Mouse (Mus musculus): ENCODE results near the gene Paics. TPM values are rescaled to one million over a fixed set of nuclear protein-coding genes. Genes with fewer than 3 reads are reported as not detected.
"Not testable (repeated sequence)": the region's sequence is repeated elsewhere in the genome, so short reads cannot be mapped to it uniquely, and the experiment has no call there.

Paics gene
- total RNA-seq, 1 experiment from 2014 or later, result 257 TPM

DNA sequence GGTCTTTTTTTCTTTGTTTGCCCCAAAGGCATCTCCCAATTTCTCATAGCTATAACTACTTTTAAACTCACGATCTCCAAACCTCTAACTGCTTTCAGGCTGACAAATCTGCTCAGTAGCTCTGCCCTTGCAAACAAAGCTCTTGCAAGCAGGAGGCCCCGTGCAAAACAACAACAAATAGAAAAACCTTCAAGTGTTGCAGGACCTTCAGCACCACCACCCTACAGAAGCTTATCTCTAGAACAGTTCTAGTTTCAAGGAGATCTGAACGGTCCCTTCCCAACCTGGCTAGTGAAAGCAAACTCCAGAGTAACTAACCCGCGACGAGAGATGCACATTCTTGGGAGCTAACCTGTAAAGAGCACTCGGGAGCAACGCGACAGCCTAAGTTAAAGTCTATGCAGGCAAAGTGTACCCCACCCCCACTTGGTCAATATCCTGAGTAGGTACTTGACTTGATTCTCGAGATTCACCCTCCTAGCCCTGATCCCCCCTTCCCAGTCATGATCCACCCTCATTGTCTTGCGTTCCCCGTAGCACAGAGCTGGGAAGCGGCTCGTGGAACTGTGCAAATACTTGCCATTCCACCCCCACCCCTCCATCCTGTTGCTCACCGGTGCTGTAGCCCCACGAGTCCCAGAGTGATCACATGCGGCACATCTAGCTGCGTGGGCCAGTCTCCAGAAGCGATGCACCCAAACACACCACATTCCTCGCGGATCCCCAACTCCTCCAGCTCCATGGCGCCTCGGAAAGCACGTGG is 583 bp upstream of the Paics start:
- no peak for DNase-seq

DNA sequence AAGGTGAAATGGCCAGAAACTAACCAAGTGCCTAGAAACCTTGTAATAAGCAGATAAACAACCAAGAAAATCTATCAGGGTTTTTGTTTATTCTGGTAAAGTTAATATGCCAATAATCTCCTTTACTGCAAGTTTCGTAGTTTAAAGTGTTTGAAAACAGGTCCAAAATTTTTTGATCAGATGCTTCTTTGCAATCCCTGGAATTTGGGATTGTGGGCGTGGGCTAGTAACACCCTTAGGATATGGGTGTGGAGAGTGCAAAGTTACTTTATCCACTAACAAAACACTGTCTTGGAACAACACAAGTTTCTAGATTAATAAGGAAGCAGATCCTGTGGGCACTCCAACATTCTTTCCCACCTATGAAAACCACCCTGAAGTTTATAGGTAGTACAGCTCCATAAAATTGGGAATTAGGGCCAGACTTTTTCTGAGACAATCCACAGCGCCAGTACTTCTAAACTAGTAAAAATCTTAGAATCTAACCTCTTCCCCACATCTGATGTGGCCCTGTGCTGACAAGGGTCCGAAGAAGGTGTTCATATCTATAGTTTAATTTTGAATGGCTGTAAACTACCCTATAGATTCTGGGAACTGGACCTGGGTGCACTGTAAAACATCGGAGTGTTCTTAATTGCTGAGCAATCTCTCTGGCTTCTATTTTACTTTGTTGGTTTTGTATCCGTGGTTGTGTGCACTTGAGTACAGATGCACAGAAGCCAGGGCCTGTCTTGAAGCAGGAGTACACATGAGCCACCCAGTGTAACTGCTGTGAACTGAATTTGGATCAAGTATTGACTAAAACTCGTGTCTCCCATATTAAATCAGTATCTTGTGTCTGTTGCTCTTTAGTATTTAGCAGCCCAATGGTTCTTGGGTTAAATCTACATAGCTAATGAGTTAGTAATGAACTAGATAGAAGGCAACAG is 1.3 kb downstream of the Paics start:
- DNase-seq, result no peak

DNA sequence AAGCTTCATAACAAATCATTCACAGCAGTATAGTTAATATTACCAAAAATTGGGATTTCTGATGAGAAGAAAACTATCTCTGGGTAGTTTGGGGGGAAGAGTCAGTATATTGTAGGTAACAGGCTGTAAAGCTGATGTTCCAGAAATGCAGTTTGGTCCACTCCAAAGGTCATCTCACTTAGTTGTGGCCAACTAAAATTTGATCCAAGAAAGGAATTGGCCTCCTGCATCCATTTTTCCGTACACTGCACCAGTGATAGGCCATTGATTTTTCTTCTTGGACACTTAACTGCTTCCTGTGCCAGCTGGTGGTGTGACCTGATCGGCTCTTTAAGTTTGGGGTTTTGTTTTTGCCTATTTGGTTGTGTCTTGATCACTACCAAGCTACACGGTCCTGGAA is 2.7 kb downstream of the Paics start:
- no peak for DNase-seq

DNA sequence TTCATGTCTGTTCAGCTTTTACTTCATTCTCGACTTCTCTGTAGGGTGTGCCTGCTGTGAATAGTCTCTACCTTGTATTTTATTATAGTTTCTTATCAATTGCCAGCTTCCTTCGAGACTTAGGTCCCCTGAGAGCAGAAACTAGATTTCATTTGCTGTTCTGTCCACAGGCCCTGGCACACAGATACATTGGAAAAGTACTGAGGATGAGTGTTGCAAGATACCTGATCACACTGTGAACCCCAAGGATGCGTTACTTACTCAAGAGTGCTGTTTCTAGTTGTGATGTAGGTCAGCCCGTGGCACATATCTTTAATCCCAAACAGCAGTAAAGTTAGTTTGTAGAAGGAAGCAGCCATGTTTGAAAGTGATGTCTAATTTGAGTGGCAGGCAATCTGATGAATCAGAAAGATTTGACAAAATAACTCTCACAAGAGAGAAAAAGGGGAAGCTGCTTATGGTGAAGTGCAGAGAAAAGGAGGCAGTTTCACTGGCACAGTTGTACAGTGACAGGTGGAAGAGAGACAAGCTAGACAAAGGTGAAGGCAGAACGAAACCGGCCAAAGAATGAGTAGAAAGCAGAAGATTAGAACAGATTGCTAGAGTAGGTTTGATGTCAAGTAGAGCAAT is 3.3 kb downstream of the Paics start:
- DNase-seq, result no peak

DNA sequence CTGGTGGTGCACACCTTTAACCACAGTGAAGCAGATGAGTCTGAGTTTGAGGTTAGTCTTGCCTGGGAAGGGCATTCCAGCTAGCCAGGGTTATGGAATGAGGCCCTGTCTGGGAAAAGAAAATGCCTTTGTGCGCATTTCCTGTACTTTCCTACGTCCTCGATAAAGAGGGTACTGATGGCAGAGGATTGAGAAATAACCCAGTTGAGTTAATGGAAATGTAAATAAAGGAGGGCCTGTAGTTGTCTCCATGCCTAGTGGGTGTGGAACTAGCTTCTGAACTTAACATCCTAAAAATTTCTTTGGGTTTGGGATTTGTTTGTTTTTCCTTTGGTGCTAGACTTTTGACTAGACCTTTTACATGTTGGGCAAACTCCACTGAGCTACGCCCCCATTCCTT is 4.4 kb downstream of the Paics start:
- DNase-seq, result no peak

DNA sequence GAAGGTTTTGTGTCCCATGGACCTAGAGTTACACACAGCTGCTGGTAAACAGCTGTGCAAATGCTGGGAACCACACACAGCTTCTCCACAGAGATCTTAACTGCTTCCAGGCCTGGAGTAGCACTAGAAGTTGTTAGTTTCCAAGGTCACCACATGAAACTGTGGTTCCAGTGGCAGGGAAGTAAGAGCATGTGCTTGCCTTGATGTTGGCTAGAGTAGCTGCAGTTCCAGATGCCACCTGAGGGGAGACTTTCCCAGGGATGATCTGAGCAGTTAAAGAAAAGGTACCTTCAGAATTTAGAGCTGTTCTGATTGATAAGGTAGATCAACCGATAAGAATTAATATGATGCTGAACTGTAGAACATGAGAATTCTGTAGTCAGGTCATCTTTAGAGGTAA is 6.8 kb downstream of the Paics start:
- no peak for DNase-seq

DNA sequence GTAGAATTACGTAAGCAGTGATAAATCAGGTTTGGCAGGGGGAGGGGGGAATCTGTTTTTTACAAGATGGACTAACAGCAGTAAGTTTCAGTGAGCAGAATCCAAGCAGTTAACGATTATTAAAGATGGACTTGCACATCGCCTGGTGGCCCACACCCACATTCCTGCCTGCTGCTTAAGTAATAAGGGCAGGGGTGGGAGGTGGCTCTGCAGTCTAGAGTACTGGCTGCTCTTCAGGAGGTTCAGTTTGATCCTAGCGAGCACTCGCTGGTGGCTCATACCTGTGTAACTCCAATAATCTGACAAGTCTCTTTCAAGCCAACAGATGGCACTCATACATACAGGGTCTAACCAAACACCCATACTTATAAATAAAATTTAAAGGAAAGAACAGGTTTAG is 8.5 kb downstream of the Paics start:
- no peak for DNase-seq

DNA sequence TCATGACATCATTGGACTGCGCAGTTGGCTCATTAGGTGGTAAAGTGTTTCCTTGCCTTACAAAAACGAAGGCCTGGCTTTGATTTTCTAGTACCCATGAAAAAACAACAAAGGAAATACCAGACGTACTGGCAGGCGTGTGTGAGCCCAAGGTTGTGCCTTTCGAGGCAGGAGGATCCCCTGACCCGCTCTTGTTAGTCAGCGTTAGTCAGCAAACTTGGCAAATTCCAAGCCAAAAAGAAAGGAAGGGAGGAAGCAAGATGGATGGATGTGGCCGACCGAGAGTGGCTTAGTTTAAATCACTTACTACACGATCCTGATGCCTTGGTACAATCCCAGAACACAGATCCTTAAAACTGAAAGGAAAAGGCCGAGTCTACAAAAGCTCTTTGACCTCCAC is 11.4 kb downstream of the Paics start:
- DNase-seq, result peak; percentile 46

DNA sequence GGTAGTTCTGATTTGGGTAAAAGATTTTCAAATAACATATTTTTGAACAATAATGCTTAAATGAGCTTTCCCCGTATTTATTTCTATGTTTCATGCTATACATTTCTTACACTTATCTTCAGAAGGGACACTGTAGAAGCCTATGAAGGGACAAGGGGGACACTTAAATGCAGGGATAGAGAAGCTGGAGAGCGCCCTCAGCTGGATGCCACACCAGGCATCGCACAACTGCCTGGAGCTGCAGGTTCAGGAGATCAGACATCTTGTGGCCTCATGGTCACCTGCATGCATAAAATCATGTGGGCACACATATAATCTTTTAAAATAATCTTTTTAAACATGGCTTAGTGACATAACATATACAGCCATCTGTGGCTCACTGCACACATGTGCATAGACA is 13.5 kb downstream of the Paics start:
- no peak for DNase-seq

DNA sequence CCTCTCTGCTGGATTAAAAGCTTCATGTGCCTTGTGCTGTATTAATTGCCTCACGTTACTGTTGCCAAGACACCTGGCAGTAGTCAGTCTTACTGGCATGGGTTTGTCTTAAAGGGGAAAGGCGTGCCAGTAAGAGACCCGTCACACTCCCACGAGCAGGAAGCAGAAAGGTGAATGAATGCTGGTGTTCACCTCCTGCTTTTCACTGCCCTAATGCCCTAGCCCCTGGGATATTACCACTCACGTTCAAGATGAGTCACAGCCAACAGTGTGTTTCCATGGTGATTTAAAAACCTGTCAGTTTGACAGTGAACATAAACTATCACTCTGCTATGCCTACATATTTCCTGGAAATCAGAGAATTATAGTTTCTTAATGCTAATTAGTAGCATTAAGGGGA is 18.1 kb downstream of the Paics start:
- no peak for DNase-seq

DNA sequence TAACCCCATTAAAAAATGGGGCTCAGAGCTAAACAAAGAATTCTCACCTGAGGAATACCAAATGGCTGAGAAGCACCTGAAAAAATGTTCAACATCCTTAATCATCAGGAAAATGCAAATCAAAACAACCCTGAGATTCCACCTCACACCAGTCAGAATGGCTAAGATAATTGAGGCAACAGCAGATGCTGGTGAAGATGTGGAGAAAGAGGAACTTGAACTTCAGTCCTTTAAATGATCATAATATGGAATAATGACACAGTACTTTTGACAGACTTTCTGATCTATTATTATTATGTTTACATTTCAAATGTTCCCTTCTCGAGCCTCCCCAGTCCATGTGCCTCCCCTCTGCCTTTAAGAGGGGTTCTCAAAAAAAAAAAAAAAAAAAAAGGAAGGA is 20.0 kb downstream of the Paics start:
- not testable (repeated sequence) for DNase-seq

DNA sequence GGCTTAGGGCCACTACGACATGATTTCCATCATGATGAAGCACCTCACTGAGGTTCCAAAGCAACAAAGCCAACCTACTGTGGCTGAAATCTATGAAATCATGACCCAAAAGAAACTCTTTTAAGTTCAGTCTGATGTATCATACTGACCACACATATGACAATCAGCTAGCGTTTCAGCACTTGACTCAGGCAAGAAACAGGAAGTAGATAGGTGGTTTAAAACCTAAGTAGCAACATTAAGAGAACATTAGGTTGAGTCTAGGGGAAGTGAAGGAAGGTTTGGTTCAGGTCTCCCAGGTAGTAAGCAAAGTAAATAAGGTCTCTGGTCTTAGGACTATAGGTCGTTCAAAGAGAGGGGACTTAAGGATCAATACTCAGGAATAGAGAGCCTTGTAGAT is 22.4 kb downstream of the Paics start:
- DNase-seq, result no peak

DNA sequence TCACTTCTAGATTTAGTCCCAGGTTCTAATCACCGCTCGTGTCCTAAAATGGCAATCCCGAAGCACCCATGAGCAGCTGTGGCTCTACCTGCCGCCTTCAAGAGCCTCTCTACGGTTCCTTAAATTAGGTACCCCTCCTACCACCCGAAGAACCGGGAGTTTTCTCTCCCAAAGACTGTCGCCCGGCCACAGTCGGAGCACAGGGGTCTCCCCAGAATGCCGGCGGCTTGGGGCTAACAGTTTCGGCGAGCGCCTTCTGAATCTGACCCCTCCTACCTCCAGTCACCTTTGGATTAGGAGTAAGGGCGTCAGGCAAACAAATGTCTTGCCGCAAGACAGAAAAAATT is 23.1 kb downstream of the Paics start:
- no peak for DNase-seq

DNA sequence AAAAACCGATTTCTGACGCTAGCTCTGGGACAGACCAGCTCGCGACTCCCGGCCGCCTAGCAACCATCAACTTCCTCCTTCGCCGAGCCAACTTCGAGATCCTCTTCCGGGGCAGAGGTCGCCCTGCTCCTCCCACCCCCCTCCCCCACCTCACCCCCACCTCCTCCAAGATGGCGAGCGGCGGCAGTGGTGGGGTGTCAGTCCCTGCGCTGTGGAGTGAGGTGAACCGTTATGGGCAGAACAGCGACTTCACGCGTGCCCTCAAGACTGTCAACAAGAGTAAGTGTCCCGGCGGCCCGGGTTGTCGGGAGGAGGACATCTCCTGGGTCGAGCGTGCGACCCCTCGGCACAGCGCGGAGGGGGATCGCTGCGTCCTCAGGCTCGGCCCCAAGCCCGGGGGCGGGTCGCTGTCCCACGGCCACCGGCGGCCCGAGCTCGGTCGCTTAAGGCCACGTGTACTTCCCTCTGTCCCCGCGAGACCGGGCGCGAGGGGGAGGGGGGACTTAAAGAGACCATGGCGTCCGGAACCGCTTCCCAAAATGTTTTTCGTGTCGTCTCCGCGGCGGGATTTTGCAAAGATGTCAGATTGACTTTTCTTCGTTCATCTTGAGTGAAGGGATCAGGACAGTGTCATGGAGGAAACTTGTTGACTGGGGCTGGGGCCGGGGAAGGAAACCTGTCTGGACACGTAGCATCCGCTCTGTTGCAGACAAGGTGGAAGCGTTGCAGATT is 23.6 kb downstream of the Paics start, which contains the start of gene Srp72:
Gene Srp72 (plus strand): TSS at position 130 of the 732 bp plus-strand sequence.
- DNase-seq, result peak; percentile 89

DNA sequence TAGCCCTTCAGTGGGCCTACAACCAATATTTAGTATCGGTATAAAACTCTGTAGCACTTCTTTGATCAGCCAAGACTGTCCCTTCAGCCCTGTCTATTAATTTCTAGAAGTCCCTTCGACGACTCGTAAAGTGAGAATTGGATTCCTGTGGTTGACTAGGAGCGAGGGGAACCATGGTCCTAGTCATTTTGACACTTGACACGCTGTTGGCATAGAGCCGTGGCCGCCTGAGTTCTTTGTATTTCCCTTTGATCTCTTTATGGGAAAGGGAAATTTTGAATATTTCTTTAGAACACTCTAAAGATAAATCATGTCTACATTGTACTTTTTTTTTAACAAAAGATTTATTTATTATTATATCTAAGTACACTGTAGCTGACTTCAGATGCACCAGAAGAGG is 24.6 kb downstream of the Paics start:
- peak; percentile 36 for DNase-seq

DNA sequence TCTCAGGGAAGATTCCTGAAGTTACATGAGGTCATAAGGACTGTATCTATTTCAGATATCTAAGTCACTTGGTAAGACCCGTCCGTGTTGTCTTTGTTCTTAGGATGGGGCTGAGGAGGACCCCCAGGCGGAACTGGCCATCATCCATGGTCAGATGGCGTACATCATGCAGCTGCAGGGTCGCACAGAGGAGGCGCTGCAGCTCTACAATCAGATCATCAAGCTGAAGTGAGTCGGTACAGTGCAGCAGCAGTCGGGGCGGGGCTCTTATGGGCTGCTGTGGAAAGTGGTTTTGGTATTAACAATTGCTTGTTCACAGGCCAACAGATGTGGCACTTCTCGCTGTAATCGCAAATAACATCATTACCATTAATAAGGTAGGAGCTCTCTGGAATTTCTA is 32.9 kb downstream of the Paics start:
- DNase-seq, result no peak

DNA sequence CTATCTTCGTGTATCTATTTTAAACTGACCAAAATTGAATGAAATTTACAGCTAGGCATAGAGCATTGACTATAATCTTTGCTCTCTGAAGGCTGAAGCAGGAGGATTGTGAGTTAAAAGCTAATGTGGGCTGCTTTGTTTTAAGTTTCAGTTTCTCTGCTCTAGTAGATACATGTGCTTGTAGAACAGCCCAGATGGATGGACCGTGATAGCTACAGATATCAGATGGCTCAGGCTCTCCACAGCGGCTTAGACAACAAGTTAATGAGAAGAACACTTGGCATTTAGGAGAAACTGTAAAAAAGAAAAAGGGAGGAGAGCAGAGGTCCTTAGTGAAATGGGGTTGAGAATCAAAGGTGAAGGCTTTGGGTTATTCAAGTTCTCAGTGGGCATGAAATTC is 39.7 kb downstream of the Paics start:
- no peak for DNase-seq

DNA sequence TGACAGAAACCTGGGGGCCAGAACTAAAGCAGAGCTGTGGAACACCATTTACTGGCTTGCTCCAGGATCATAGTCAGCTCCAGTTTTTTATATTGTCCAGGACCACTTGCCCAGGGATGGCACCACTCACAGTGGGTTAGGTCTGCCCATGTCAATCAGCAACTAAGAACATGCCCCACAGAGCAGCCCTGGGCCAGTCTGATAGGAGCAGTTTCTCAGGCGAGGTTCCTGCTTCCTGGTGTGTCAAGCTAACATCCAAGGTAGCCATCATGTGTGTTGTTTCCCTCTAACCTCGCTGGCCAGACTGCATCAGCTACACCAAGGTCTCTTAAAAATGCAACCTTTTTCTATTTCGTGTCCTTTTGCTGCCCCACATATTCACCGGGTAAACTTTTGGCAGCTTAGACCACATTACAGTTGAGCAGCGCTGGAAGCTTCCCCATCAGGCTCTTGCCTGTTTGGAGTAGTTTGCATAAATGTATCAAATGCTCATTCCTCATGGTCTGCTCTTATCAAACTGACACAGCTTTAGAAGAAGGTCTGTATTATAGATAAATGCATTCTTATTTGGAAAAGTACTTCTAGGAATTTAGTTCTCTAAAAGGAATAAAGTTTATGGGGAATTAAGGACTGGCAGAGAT is 42.2 kb downstream of the Paics start:
- no peak for DNase-seq

DNA sequence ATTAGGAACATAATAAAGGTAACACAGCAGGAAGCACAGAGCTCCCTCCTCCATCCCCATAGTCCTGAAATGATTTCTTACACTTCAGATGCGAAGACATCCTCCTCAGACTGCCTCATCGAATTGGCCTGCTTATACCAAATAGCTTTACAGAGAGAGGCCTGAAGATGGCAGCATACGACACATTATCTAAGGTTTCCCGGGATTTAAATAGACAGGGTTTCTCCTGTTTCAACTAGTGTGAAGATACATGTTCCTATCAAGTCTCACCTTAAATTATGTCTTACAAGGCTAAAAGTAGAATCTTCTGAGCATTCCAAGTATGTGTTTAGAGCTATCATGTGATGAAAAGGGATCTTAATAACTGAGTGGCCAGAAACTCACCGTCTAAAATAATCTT is 47.3 kb downstream of the Paics start:
- no peak for DNase-seq

DNA sequence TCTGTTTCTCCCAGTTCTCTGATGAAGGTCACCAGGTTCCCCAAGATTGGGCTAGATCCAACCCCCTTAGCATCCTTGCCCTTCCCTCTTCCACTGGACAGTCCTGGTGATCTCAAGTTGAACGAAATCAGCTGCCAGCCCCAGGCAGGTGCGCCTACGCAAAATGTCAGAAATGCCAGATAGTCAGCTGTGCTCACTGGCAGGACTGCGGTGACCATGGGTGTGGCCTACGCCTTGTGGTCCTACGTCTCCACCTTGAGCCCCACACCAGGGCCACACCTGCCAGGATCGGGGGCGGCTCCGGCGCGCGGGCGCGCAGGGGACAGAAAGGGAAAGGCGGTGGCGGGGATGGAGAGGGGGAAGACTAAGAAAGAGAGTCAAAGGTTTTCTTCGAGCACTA is 50.1 kb downstream of the Paics start:
- DNase-seq, result no peak

DNA sequence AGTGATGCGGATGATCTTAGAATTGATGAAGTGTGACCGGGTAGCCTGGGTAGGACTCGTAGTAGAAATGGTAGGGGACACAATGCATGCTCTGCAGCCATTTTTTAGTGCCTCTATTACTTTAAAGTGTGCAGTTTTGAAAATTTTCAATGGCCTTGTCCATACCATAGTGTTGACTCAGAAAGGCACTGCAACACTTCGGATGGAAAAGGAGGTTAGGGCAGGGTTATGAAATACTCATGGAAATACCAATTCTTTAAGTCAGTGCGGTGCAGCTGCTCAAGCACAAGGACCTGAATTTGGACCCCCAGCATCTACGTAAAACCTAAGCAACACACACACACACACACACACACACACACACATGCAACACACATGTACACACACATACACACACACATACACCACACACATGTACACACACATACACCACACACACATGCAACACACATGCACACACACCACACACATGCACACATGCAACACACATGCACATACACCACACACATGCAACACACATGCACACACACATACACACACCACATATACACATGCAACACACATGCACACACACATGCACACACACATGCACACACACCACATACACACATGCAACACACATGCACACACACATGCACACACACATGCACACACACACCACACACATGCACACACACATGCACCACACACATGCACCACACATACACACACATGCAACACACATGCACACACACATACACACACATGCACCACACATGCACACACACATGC is 53.1 kb downstream of the Paics start, which contains the start of gene Arl9:
Gene Arl9 (plus strand): TSS at position 5 of the 771 bp plus-strand sequence.
- no peak for DNase-seq

All from adrenal gland, postnatal 25 days (tissue).